Mouse (Mus musculus) stomach, postnatal 0 days (tissue): Measurements from ENCODE around the gene Fam219a.

Source experiments
- CTCF ChIP-seq: IDR thresholded peaks from 2 replicates; pipeline ENCODE4 v1.5.1; 2016; ENCODE audit warnings: antibody characterized with exemption, low read depth, mild to moderate bottlenecking, moderate library complexity
- EP300 ChIP-seq: optimal IDR thresholded peaks from 2 replicates; pipeline ENCODE3; 2016; ENCODE audit warnings: antibody characterized with exemption

- no peak for TF ChIP-seq CTCF
- TF ChIP-seq EP300: no peak
These were observed 14.2 kb downstream of the Fam219a start for GRCm38 (mm10) chr4:41554994-41555663.
